In genomic region chr12:100907598-100908297, GRCm38 (mm10) we compare ENCODE assay signal across 7 mouse cellular contexts. TPM values are rescaled to one million over a fixed set of nuclear protein-coding genes. Genes with fewer than 3 reads are reported as not detected.
DNase-seq lines count a peak whose midpoint lies in the region; ATAC-seq lines count a peak whose summit lies in the region.

TSS of gene Gpr68 (minus strand) at chr12:100908198.

- WGBS in kidney, embryonic 16.5 days: 4% methylated on average over 39 of the region's 39 CpGs
- WGBS in midbrain, embryonic 10.5 days: 5% methylated on average over 39 of the region's 39 CpGs

- peak; percentile 35 for DNase-seq in right cerebral cortex, postnatal 14 days
- DNase-seq in right cerebral cortex, postnatal 36 days (ENCODE audit: low spot score in 2 of 2): no peak
- peak; percentile 57 for DNase-seq in cerebellum, adult 8-10 months
- peak; percentile 18 for DNase-seq in forelimb bud, embryonic 11.5 days (ENCODE audit: low read depth, low spot score)
- DNase-seq in midbrain, embryonic 10.5 days (ENCODE audit: low spot score): peak; percentile 50
- peak; percentile 64 for DNase-seq in testis, postnatal 14 days (ENCODE audit: low spot score)

- ATAC-seq in kidney, embryonic 16.5 days (ENCODE audit: low FRiP score, low TSS enrichment): peak; percentile 88; the same call in 1 of the 2 replicates

- H3K36me3 ChIP-seq in kidney, embryonic 16.5 days (ENCODE audit: insufficient read depth, low read length): no peaks in the 10 kb centered on the region; the same call in 1 of the 2 replicates
- H3K36me3 ChIP-seq in midbrain, embryonic 10.5 days: peaks cover 25% of the 10 kb centered on the region

- H3K27ac ChIP-seq in kidney, embryonic 16.5 days (ENCODE audit: low read length): no peak within 1 kb of the TSS
- peak within 1 kb of the TSS; percentile 39; the same call in 1 of the 2 replicates for H3K27ac ChIP-seq in midbrain, embryonic 10.5 days (replicated peaks)

- peak within 1 kb of the TSS; percentile 43 for H3K4me3 ChIP-seq in kidney, embryonic 16.5 days (ENCODE audit: low read length)
- peak within 1 kb of the TSS; percentile 54 for H3K4me3 ChIP-seq in midbrain, embryonic 10.5 days

- H3K27me3 ChIP-seq in kidney, embryonic 16.5 days (ENCODE audit: insufficient read depth, low read length): peaks cover 6% of the 10 kb centered on the region; the same call in 1 of the 2 replicates
- peaks cover 34% of the 10 kb centered on the region for H3K27me3 ChIP-seq in midbrain, embryonic 10.5 days (ENCODE audit: low read depth, poor library complexity, severe bottlenecking)

- 0 out of 2 replicates have a peak, but pooled peaks cover 3% of the 10 kb centered on the region for H3K4me1 ChIP-seq in kidney, embryonic 16.5 days (ENCODE audit: insufficient read depth, low read length)
- peaks cover 18% of the 10 kb centered on the region for H3K4me1 ChIP-seq in midbrain, embryonic 10.5 days

- H3K9ac ChIP-seq in kidney, embryonic 16.5 days (replicated peaks; ENCODE audit: low read length): peak within 1 kb of the TSS; percentile 59

- H3K9me3 ChIP-seq in kidney, embryonic 16.5 days (ENCODE audit: low read length): no peaks in the 10 kb centered on the region
- no peaks in the 10 kb centered on the region for H3K9me3 ChIP-seq in midbrain, embryonic 10.5 days (replicated peaks)

- peak within 1 kb of the TSS; percentile 64 for H3K4me2 ChIP-seq in kidney, embryonic 16.5 days (replicated peaks; ENCODE audit: low read depth, low read length)

RNA-seq across cellular contexts. Expression of gene Gpr68, which starts in this region (rescaled TPM):
- polyA plus RNA-seq in kidney, embryonic 16.5 days (2015; fragmentation: Nextera tagmentation; extraction: Ambion mirVana): 0.27 and 0.75 TPM in 2 replicates
- 0.29 and 1.1 TPM in 2 replicates for polyA plus RNA-seq in midbrain, embryonic 10.5 days (2016; fragmentation: Nextera tagmentation; extraction: Ambion mirVana)

Comparison
In these comparisons a context has a peak if more than half of its experiments do, and no peak if none do; other contexts are left out.
1. DNase-seq: peak in right cerebral cortex, postnatal 14 days (single experiment), cerebellum, adult 8-10 months (single experiment), forelimb bud, embryonic 11.5 days (single experiment), midbrain, embryonic 10.5 days (single experiment) and testis, postnatal 14 days (single experiment); none in right cerebral cortex, postnatal 36 days (0 of 2).
2. Peak in ATAC-seq, H3K4me3 ChIP-seq, H3K9ac ChIP-seq and H3K4me2 ChIP-seq in kidney, embryonic 16.5 days; RNA of the gene not detected or under 1 TPM.